Mouse (Mus musculus): ENCODE results near the gene Thpo.

DNA sequence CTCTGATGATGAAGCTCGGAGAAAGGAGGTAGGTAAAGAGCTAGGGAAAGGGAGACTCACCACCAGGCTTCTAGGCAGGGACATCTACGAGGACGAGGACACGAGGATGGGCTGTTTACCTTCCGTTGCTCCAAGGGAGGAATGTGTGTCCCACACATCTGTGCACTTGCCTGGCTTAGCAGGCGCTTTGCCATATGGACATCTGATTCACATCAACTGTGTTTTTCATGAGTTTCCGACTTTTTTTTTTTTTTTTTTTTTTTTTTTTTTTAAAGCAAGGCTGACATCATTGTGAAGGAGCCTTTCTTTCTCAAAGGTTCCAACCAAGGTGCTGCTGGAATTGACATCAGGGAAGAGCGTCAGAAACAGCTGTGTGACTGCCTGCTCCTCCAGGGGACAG is 16.2 kb upstream of the Thpo start:
- TF ChIP-seq CTCF (IDR thresholded peaks at IDR 0.05; ENCODE audit: extremely low read depth, insufficient read depth, insufficient read length, insufficient replicate concordance) (no peak), POLR2A (IDR thresholded peaks at IDR 0.05; ENCODE audit: low read depth, low read length) (no peak)

Data from spleen, adult 2 months (tissue).